Mouse (Mus musculus): ENCODE results near the gene Col4a3. TPM values are rescaled to one million over a fixed set of nuclear protein-coding genes. Genes with fewer than 3 reads are reported as not detected.

Gene Col4a3
- total RNA-seq, 2 experiments from 2014 or later = 3.5 to 3.6 TPM

- intact Hi-C loops (cut with DNase I) = no loop called here
- DNase-seq = no peak
Measured at GRCm38 (mm10) chr1:82656452-82656851, 69.7 kb downstream of the Col4a3 start.

GRCm38 (mm10) chr1:82662269-82662668 lies 75.5 kb downstream of the Col4a3 start:
- intact Hi-C loops (cut with DNase I) = no loop called here
- no peak for DNase-seq

- intact Hi-C loops (cut with DNase I) = no loop called here
- no peak for DNase-seq
Measured at GRCm38 (mm10) chr1:82663522-82663921, 76.8 kb downstream of the Col4a3 start.

DNA sequence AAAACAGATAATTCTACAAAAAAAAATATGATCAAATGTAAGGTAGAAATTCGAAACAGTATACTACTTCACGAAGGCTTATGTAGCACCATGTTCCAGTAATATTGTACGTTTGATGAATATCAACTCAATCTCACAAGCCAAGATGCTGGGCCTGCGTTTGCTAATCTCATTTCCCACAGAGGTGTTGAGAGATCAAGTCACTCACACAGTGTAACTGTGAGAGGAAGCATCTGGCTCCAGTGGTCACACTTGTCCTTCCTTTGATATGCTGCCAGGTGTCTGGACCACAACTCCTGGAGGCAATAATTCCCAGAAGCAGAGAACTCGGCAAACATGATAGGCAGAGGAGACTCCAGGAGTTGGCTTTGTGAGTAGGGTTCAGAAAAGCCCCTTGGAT lies 99.6 kb downstream of the Col4a3 start:
- intact Hi-C loops (cut with DNase I) = no loop called here
- no peak for DNase-seq

GRCm38 (mm10) chr1:82686866-82687265 lies 100.1 kb downstream of the Col4a3 start:
- intact Hi-C loops (cut with DNase I) = no loop called here
- DNase-seq = no peak

- no peak for DNase-seq
- intact Hi-C loops (cut with DNase I) = no loop called here
Measured at GRCm38 (mm10) chr1:82687931-82688330, 101.2 kb downstream of the Col4a3 start.

GRCm38 (mm10) chr1:82695915-82696314 lies 109.2 kb downstream of the Col4a3 start:
- no peak for DNase-seq
- intact Hi-C loops (cut with DNase I) = no loop called here

- intact Hi-C loops (cut with DNase I) = no loop called here
Measured at GRCm38 (mm10) chr1:82717816-82718512, 131.2 kb downstream of the Col4a3 start.

GRCm38 (mm10) chr1:82724339-82725025 lies 137.8 kb downstream of the Col4a3 start, which contains the start of gene Mff:
Gene Mff, plus strand, starts transcription at chr1:82724890.
- DNase-seq = peak; percentile 97 to 98
- intact Hi-C loops (cut with DNase I) = loop anchor here (10.0 kb wide), 1 partner anchor 410 kb away; the partner anchor contains the start of gene Rhbdd1

More at GRCm38 (mm10) chr1:82717816-82718512, 131.2 kb downstream of the Col4a3 start:
- no peak for DNase-seq

DNA sequence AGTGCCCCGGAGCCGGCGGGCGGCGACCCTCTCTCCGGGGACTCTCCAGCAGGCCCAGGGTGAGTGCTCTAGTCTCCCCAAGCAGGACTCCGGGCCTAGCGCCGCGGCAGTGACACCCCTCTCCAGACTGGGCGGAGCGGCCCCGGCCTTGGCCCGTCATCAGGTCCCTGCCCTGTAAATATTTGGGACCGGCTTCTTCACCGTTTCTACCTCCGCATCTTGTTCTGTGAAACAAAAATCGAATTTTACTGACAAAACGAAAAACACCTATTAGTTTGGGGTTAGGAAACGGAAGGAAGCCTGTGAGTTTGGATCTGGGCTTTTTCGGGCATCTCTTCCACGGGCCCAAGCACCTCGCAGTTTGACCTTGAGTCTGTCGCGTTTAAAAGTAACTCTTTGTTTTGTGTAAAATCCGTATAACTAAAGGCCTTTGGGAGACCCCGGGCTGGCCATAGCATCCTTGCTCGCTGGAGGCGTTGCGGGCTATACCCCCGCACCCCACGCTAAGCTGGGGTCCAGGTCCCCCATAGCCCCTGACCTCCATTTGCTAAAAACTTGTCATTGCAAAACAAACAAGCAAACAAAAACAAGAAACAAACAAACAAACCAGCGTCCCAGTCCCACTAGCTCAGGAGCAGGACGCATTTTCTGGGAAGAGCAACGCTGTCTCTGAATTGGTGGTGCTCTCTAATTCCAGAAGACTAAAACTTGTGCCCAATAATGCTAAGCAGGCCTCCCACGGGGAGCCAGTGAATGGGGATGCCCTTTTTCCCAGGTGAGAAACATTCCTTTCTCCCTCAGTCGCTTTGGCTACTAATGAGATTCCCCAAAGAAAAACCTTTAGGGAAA lies 138.5 kb downstream of the Col4a3 start:
- no peak for DNase-seq
- intact Hi-C loops (cut with DNase I) = loop anchor here (10.0 kb wide), 1 partner anchor 410 kb away; the partner anchor contains the start of gene Rhbdd1

DNA sequence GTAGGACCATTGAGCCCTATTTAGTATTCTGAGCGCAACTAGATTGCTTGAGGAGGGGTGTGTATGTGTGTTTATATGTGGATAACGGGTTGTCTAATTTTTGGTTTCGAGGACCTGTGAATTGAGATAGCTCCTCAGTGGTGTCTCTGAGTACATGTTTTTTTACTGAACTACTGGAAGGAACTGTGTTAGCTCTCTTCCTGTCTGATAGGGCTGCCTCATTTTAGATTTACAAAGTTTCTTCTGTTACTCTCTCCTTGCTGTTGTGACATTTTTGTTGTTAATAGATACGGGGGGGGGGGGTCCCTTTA lies 139.1 kb downstream of the Col4a3 start:
- DNase-seq = no peak
- intact Hi-C loops (cut with DNase I) = loop anchor here (10.0 kb wide), 1 partner anchor 411 kb away; the partner anchor contains the start of gene Rhbdd1

DNA sequence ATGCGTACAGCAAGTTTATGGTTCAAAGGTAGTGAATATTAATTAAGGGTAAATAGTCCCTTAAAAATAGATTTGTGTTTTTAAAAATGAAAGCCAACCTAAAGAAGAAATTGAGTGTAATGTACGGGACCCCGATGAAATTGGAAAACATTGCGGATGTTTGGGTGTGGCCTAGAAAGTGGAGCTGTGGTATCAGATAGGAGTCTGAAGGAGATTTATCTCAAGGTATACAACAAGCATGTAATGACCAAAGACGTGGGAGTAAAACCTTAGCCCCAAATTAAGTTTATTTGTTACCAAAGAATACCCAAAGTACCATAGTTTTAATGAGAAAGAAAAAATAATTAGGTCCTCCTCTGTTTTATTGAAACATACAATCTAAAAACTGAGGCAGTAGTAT lies 139.8 kb downstream of the Col4a3 start:
- intact Hi-C loops (cut with DNase I) = loop anchor here (10.0 kb wide), 1 partner anchor 412 kb away; the partner anchor contains the start of gene Rhbdd1
- DNase-seq = no peak

DNA sequence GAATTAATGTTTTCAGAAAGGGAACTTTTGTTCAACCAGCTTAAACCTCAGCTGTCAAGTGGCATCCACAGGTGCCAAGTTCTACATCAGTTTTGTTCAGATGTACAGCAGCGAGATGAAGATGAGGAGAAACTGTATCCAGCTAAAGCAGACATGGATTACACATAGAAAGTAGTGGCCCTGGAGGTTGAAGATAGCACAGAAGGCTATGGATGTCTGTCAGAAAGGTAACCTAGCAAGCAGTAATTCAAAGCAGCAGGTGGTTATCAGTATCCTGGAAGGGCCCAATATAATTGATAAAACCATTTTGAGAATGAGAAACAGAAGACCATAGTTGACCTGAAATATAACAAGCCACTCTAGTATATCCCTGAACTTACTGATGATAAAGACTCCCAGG lies 146.6 kb downstream of the Col4a3 start:
- intact Hi-C loops (cut with DNase I) = no loop called here
- no peak for DNase-seq

GRCm38 (mm10) chr1:82738066-82738465 lies 151.3 kb downstream of the Col4a3 start:
- no peak for DNase-seq
- intact Hi-C loops (cut with DNase I) = no loop called here

DNA sequence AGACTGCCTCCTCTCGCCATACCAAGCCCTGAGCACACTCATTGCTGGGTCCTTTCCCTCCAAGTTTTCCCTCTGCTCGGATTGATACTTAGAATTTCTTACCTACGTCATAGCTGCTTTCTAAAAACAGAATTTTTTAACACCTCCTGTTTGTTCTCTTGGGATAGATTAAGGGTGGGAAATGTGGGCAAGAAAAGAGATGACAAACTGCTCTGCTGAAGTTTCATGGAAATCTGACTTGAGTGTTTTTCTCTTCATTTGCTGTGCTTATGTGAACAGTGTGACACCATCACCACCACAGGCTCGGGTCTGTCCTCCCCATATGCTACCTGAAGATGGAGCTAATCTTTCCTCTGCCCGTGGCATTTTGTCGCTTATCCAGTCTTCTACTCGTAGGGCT lies 154.8 kb downstream of the Col4a3 start:
- DNase-seq = no peak
- intact Hi-C loops (cut with DNase I) = no loop called here

DNA sequence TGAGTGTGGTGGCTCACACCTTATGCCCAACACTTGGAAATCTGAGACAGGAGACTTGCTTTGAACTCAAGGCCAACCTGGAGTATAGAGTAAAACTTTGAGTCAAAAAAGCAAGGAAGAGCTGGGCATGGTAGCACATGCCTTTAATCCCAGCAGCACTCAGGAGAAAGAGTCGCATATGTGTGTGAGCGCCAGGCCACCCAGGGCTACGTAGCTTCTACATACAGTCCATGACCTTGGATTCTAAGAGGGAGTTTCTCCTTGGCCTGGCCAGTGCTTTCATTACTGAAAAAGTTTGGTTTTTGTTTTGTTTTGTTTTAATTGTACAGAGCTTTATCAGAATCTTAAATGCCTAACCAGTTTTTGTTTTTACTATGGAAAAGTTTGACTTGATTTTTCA lies 157.2 kb downstream of the Col4a3 start:
- intact Hi-C loops (cut with DNase I) = no loop called here
- no peak for DNase-seq

DNA sequence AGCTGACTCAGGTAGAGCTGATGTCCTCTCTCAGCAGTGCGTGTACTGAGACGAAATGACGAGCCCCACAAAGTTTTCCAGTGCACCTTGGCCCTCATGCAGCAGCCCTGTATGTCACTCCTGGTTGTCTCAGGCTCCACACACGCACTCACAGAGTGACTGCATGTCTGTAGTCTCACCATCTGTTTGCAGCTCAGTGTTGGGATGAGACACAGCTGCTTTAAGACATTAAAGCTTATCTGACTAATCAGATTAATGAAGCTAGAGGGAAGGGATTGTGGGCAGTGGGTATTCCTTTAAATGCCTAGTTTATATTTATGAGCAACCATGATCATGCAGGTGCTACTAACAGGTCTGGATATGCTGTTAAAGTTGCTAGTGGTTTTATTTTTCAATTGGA lies 159.7 kb downstream of the Col4a3 start:
- intact Hi-C loops (cut with DNase I) = no loop called here
- DNase-seq = no peak

- no peak for DNase-seq
- intact Hi-C loops (cut with DNase I) = no loop called here
Measured at GRCm38 (mm10) chr1:82747714-82748452, 161.2 kb downstream of the Col4a3 start.

DNA sequence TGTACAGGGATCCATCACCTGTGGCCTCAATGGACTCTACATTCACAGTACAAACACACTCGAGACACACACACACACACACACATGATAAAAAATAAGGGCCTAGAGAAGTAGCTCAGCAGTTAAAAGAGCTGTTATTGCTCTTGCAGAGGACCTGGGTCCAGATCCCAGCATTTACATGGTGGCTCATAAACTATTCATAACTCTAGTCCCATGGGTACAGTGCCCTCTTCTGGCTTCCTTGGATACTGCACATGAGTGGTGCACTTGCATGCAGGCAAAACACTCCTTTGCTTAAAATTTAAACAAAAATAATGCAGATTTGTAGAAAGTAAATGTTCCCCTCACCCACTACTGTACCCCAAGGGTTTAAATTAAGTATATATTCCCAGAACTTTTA lies 172.8 kb downstream of the Col4a3 start:
- no peak for DNase-seq
- intact Hi-C loops (cut with DNase I) = no loop called here

GRCm38 (mm10) chr1:82761454-82762169 lies 174.9 kb downstream of the Col4a3 start:
- intact Hi-C loops (cut with DNase I) = no loop called here

More at GRCm38 (mm10) chr1:82761454-82762169, 174.9 kb downstream of the Col4a3 start:
- no peak for DNase-seq
